Mouse (Mus musculus) c-Kit-negative CD71-positive TER-119-positive erythroid progenitor cells, embryonic 14.5 days (primary cell): ENCODE data around the gene Olfr95.
A peak's percentile ranks its signal among the peaks of the same experiment; 100 is the strongest.
"Not testable (repeated sequence)": the region's sequence is repeated elsewhere in the genome, so short reads cannot be mapped to it uniquely, and the experiment has no call there.

Experiments
- DNase-seq: peaks from one replicate; pipeline ENCODE4 v3.0.0-alpha.2; 2013; ENCODE audit warnings: low read depth, low spot score

The Olfr95 gene

DNA sequence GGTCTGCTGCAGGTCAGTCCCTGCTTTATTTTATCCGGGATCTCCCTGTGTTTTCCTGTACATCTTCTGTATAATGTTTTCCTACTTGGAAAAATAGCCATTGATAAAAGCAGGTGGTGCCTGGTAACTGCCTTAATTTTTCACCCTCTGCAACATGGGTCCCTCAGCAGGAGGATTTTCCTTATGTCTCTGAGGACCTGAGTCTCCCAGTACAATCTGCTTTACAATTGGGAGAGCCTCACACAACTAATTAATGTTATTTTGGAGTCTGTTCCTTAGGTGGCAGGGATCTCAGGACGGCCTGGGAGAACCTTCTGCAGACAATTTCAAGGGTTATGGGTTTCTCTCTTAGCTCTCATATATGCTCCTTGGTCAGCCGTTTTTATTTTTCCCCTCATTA lies at the start of gene Olfr95:
Olfr95 (minus strand) TSS at position 101 of the 400 bp plus-strand sequence.
- DNase-seq: no peak

DNA sequence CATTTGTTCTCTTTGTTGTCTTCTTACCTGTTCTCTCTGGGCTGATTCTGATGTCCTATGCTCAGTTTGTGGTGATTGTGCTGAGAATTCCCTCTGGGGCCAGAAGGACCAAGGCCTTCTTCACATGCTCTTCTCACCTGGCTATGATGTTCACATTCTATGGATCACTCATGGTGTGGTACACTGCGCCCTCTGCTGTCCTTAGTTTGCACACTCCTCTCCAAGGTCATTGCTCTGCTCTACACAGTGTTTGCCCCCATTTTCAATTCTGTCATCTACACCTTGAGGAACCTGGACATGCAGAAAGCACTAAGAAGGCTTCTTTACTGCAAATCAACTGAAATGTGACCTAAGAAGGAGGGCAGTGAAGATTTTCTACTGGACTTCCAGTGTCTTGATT lies 37.6 kb upstream of the Olfr95 start:
- no peak for DNase-seq

DNA sequence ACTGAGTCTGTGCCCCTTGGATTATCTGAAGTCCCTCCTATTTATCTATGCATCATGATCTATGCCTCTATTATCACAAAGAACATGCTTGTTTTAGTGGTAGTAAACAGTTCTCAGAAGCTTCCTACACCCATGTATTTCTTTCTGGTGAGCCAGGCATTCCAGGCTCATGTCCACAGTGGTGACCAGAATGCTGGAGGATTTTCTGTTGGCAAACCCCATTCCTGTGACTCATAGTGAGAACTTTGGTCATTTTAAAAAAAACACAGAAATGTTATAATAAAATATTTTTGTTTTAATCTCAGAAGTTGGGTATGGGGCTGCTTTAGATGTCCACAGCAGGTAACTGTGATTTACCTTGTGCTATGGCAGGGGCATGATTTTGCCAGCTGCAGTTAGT lies 36.5 kb upstream of the Olfr95 start:
- no peak for DNase-seq

DNA sequence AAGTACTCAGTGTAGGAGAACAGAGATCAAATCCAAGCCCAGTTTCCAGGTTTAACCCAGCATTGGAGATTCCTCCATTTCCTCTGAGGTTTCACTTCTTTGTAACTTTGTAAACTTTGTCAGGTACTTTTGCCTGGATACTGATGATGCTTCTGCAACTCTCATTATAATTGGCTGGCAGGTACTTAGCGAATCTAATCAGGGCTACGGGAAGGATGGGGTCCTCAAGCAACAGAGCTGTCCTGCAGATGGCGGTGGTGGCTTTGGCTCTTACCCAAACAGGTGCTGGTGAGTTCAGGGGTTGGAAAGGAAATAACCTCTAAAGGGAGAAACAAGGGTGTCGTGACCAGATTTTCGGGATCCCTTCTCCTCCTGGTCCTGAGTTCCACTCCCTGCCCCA lies 33.8 kb upstream of the Olfr95 start:
- DNase-seq: no peak

DNA sequence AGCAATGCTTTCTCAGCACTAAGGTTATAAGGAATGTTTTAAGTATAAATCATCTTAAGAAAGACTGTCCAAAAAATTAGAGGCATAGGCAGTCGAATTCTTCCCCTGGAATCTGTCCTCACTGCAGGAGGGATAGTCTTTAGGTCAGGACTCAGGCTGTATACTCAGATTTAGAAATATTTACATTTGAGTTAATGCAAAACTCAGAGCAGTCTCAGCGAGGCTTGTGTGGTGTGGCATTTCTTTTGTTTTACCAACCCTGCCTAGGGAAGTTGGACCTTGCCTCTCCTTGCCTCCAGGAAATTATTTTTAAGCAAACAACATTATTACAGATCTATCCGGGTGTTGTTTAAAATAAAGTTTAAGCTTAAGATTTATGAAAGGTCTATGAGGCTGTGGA lies 29.3 kb upstream of the Olfr95 start:
- no peak for DNase-seq

DNA sequence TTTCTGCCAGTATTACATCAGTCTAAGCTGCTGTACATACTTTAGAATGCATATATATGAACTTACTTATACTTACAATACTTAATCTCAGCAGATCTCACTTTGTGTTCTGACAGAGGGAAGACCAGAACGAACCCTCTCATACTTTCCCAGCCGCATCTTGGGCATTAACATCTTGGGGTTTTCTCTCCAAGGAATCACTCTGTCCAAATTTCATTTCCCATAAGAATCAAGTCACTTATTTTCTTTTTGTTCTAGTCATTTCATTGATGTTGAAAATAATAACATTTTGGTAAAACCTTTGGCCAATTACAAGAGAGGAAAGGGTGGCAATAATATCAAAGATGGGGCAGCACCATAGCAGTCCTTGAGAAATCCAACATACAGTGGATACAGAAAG lies 24.3 kb upstream of the Olfr95 start, which contains the start of gene Olfr97:
Olfr97 (minus strand) TSS at position 101 of the 400 bp plus-strand sequence.
- DNase-seq: not testable (repeated sequence)

DNA sequence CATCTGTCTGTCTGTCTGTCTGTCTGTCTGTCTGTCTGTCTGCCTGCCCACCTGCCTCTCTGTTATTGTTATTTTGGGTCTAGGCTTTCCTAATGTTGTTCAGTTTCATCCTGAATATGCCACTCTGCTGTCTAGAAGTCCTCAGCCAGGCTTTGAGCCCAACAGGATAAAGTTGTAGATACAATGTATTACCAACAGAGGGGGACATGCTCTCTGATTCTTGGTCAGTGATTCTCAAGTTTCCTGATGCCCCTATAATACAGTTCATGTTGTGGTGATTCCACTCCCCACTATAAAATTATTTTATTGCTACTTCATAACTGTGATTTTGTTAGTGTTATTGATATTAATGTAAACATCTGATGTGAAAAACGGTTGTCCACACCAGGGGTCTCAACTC lies 9.0 kb upstream of the Olfr95 start:
- no peak for DNase-seq

DNA sequence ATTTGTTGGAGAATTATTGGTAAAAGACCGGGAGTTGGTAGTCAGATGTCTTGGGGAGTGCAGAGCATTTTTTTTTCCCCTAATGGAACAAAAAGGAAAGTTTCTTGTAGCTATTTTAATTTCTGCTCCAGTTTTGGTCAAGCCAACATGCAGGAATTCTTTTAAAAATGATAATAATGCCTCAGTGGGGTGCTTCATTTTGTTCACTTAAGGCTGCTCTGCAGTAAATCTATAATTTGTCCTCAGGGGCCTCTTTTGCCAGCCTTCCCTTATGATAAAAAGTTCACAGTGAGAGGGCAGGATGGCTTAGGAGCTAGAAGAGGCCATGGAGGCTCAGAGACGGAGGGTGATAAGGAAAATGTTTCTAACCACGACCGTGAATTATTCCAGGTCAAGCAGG lies 6.9 kb upstream of the Olfr95 start, which contains the start of gene Olfr96:
Olfr96 (plus strand) TSS at position 301 of the 400 bp plus-strand sequence.
- DNase-seq: no peak

DNA sequence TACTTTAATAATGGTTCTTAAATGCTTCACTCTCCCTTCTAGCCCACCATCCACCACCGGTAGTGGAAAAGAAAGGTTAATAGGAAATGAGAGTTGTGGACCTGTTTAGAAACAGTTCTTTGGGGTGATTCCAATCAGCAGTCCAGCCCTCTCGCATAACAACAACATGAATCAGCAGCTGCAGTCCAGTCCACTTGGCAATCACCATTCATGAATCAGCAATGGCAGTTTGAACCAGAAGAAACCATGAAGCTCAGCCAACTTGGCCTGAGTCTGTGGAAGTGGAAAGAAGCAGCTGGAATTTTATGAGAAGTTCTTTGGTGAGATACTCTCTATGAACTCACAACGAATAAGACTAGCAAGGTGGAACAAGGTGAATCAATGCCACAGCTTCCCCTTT lies 5.6 kb upstream of the Olfr95 start:
- no peak for DNase-seq

DNA sequence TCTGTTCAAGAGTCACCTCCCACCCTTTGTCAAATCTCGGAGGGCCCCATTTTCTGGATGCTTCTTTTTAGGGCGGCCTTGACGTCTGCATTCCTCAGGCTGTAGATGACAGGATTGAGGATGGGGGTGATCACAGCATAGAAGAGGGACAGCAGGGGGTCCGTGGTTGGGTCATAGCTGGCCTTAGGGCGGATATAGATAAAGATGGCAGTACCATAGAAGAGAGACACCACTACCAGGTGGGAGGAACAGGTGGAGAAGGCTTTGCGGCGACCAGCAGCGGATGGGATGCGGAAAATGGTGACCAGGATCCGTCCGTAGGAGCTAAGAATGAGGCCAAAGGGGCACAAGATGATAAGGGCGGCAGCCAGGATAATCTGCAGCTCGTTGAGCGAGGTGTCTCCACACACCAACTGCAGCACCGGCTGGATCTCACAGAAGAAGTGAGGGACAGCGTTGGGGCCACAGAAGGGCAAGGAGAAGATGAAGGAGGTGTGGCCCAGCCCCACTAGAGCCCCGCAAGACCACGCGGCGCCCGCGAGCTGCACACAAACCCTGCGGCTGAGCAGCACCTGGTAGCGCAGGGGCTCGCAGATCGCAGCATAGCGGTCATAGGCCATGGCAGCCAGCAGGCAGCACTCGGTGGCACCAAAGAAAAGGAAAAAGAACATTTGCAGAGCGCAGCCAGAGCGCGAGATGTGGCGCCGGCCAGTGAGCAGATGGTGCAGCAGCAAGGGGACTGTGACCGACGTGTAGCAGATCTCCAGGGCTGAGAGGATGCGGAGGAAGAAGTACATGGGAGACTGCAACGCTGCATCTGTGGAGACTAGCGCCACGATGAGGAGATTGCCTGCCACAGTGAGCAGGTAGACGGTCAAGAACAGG lies 1.8 kb downstream of the Olfr95 start:
- no peak for DNase-seq

DNA sequence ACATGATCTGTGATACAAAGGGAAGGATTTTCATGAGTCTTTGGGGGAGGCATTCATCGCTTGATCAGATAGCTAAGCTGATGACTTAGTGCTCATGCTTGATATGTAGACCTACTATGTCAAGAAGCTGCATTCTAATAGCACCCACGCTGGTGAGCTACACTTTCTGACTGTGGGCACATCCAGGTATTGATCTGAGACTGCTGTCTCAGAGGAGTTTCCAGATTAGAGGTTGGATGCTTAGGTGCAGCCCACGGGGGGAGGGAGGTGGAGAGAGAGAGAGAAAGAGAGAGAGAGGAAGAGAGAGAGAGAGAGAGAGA lies 9.0 kb downstream of the Olfr95 start:
- no peak for DNase-seq

DNA sequence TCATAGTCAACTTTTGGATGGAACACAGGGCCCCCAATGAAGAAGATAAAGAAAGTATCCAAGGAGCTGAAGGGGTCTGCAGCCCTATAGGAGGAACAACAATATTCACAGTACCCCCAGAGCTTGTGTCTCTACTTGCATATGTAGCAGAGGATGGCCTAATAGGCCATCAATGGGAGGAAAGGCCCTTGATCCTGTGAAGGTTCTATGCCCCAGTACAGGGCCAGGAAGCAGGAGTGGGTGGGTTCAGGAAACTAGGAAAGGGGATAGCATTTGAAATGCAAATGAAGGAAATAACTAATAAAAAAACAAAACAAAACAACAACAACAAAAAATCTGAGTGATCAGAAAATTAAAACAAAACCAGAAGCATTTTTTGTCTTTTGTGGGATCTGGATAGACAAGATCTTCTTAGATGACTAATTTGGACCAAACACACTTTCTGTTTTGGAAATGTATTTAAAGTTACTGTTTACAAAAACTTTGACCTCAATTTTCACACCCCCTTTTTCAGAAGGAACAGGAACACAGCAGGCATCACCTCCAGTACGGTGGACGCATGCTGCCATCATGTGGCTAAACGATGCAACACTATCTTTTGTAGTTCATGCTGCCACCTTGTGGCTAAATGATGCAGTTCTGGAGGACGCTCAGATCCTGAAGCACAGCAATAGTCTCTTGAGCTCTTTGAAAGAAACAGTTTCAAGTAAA lies 9.6 kb downstream of the Olfr95 start:
- DNase-seq: peak; percentile 17

DNA sequence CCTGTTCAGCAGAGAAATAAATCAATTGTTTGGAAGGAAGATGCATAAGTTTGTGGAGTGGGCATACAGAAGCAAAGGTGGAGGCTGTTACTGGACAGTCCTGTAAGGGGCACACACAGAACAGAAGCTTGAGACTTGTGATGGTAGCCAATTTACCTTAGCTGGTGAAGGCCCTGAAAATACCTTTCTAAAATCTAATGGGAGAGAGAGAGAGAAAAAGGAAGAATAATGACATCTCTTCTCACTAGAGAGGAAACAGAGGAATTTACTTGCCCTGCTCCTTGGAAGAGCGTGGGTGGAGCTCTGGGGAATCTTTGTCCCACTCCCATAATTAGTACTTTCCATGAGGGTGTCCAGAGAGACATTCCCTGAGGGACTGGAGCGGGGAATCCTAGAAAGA lies 12.0 kb downstream of the Olfr95 start, which contains the start of gene Olfr94:
Olfr94 (minus strand) TSS at position 101 of the 400 bp plus-strand sequence.
- no peak for DNase-seq

DNA sequence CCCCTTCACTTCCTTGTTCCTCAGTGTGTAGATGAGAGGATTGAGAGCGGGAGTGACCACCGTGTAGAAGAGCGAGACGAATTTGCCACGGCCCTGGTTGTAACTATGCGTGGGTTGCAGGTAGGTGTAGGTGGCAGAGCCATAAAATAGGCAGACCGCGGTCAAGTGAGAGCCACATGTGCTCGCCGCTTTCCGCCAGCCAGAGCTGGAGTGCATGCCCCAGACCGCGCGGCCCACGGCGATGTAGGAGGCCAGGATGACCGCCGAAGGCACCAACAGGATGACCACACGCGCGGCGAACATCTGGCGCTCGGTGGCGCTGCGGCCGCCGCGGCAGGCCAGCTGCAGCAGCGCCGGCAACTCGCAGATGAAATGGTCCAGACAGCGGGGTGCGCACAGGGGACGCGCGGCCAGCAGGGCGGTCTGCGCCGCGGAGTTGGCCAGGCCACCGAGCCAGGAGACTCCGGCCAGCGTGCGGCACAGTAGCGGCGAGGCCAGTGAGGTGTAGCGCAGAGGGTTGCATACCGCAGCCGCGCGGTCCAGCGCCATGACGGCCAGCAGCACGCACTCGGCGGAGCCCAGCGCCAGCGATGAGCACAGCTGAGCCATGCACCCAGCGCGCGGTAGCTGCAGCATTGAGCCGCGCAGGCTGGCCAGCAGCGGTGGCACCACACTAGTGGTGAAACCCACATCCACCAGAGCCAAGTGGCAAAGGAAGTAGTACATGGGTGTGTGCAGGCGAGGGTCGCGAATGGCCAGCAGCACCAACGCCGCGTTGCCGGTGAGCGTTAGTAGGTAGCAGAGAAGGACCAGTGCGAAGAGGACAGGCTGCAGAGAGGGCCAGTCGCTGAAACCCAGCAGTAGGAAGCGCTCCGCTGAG lies 15.8 kb downstream of the Olfr95 start:
- DNase-seq: no peak

DNA sequence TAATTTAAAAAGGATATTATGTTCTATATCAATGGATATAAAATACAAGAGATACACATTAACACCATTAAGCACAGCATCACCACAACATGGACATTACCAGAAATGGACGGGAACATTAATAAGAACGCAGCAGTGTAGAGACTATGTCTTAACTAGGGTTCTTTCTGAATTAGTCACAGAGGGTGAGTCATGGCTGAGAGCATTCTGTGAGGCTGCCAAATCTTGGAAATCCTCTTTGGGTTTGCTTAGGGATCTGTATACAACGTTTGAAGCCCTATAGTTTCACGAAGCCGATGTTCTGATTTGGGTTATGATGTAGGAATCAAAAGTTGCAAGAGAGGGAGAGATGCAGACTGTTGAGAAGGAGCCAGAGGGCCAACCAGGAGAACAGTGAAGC lies 18.1 kb downstream of the Olfr95 start:
- no peak for DNase-seq

DNA sequence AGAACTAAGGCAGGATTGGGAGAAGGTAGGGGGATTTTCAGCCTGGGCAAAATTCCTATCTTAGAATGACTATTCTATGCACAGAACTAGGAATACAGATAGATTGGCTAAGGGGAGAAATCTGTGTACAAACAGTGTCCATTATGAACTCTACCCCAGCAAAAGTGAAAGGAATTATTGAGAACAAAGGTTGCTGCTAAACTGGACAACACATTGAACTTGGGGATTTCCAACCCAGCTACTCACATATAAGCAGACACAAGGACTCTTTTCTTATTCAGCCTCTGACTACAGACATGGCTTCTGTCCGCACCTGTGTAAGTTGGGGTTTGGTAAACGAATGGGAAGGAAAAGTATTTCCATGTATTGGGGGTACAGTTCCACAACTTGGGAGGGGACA lies 19.3 kb downstream of the Olfr95 start, which contains the start of gene Ubd:
Ubd (plus strand) TSS at position 237 of the 400 bp plus-strand sequence.
- no peak for DNase-seq

DNA sequence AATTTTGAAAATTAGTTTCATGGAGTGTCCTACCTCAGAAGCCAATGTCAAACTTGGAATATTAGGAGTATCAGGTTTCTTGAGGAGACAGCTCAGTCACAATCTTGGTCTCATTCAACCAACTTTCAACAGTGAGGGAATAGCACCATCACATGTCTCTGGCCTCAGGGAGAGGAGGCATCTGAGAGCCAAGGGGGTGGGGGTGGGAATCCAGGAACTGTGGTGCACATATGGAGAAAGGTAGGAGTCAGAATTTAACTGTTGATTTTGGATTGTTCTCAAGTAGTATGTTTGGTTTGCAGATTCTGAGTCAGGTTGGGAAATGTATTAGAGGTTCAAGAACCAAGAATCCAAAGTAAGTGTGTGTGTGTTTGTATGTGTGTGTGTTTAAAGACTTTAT lies 19.9 kb downstream of the Olfr95 start:
- DNase-seq: no peak

DNA sequence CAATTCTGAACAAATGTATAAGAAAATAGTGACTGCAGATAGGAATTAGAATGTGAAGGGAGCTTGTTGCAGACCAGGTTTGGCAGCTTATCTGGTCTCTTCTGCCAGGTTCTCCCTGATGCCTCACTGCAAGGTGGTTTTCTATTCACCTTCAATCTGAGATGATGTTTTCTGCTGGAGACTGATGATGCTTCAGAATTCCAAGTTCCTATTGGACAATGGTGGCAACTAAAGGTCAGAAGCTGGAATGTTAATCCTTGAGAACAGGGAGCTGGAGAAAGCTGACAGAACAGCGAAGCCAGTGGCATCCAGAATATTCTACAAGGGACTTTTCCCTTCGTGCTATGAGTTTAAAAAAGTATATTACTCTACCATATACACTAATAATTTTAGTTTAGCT lies 22.2 kb downstream of the Olfr95 start:
- DNase-seq: no peak

DNA sequence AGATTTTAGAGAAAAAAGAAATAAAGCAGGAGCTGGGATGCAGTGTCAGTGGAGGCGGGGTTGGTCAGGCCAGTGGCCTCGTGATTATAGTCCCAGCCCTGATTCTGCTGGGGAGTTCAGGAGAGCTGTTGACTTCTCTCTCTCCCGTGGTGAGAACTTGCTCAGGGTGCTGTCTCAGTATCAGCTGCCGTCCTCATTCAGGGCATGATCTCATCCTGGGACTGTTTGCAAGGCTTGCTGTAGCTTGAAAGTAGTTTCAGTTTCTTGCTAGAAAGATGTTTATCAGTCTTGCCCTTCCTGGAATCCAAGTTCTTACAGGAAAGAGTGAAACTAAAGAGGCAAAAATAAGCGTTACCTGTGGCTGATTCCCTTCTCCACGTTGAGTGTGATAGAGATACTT lies 27.4 kb downstream of the Olfr95 start:
- no peak for DNase-seq

DNA sequence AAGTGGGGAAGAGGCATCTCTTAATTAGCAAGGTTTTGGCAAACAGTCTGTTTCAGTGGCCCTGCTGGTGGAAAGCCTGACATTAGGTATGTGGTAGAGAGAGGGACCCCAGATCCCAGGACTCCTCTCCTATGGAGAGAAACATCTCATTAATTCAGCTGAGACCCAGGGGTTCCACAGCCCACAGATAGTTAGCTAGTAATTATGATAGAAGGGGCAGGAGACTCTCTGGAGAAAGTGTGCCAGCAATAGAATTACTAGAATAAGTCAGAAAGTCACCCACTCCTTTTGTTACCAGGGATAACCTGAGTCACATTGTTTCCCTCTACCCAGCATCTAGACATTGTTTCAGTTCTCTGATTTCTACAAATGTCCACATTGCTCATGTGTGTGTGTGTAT lies 51.5 kb downstream of the Olfr95 start, which contains the start of gene Olfr93:
Olfr93 (minus strand) TSS at position 101 of the 400 bp plus-strand sequence.
- DNase-seq: no peak
